Mouse (Mus musculus): ENCODE measurements at regions not wholly inside any gene's neighbourhood (a gene's known extent, or its start where the extent isn't known, plus 50 kb on each side); places are given as distances from the start of the nearest gene placed in this dataset.
"Not testable (repeated sequence)": the region's sequence is repeated elsewhere in the genome, so short reads cannot be mapped to it uniquely, and the experiment has no call there.

- DNase-seq (ENCODE audit: low spot score): no peak
Measured at GRCm38 (mm10) chr6:4149663-4150062, 62.9 kb upstream of the Bet1 start.

- DNase-seq (ENCODE audit: low spot score): no peak
Measured at GRCm38 (mm10) chr6:4158293-4158692, 71.5 kb upstream of the Bet1 start.

- DNase-seq (ENCODE audit: low spot score): no peak
Measured at GRCm38 (mm10) chr6:4163733-4164132, 77.0 kb upstream of the Bet1 start.

- DNase-seq (ENCODE audit: low spot score): no peak
Measured at GRCm38 (mm10) chr6:4167112-4167511, 80.3 kb upstream of the Bet1 start.

GRCm38 (mm10) chr6:4167757-4168156 lies 81.0 kb upstream of the Bet1 start:
- DNase-seq (ENCODE audit: low spot score): no peak

GRCm38 (mm10) chr6:4171561-4171960 lies 84.8 kb upstream of the Bet1 start:
- DNase-seq (ENCODE audit: low spot score): no peak

- DNase-seq (ENCODE audit: low spot score): no peak
Measured at GRCm38 (mm10) chr6:4187683-4188082, 100.9 kb upstream of the Bet1 start.

- not testable (repeated sequence) for DNase-seq (ENCODE audit: low spot score)
Measured at GRCm38 (mm10) chr6:4190976-4191375, 104.2 kb upstream of the Bet1 start.

GRCm38 (mm10) chr6:4193286-4193685 lies 106.5 kb upstream of the Bet1 start:
- DNase-seq (ENCODE audit: low spot score): no peak

GRCm38 (mm10) chr6:4201176-4201575 lies 114.4 kb upstream of the Bet1 start:
- no peak for DNase-seq (ENCODE audit: low spot score)

- no peak for DNase-seq (ENCODE audit: low spot score)
Measured at GRCm38 (mm10) chr6:4205681-4206080, 118.9 kb upstream of the Bet1 start.

- DNase-seq (ENCODE audit: low spot score): no peak
Measured at GRCm38 (mm10) chr6:4245265-4246112, 158.7 kb upstream of the Bet1 start.

- DNase-seq (ENCODE audit: low spot score): no peak
Measured at GRCm38 (mm10) chr6:4246113-4246419, 159.3 kb upstream of the Bet1 start.

GRCm38 (mm10) chr6:4276607-4277006 lies 189.8 kb upstream of the Bet1 start:
- no peak for DNase-seq (ENCODE audit: low spot score)

- no peak for DNase-seq (ENCODE audit: low spot score)
Measured at GRCm38 (mm10) chr6:4277245-4277890, 190.6 kb upstream of the Bet1 start.

- no peak for DNase-seq (ENCODE audit: low spot score)
Measured at GRCm38 (mm10) chr6:4291380-4291779, 204.6 kb upstream of the Bet1 start.

GRCm38 (mm10) chr6:4303410-4303809 lies 201.2 kb upstream of the Col1a2 start:
- DNase-seq (ENCODE audit: low spot score): not testable (repeated sequence)

GRCm38 (mm10) chr6:4349953-4350352 lies 154.7 kb upstream of the Col1a2 start:
- no peak for DNase-seq (ENCODE audit: low spot score)

GRCm38 (mm10) chr6:4362220-4362619 lies 142.4 kb upstream of the Col1a2 start:
- DNase-seq (ENCODE audit: low spot score): no peak

GRCm38 (mm10) chr6:4375465-4376037 lies 129.1 kb upstream of the Col1a2 start:
- no peak for DNase-seq (ENCODE audit: low spot score)

- DNase-seq (ENCODE audit: low spot score): no peak
Measured at GRCm38 (mm10) chr6:4396808-4397207, 107.8 kb upstream of the Col1a2 start.

- DNase-seq (ENCODE audit: low spot score): peak; percentile 31
Measured at GRCm38 (mm10) chr6:4397695-4398598, 106.7 kb upstream of the Col1a2 start.

All from thymus, postnatal 0 days (tissue).